Mouse (Mus musculus) cerebellum, postnatal 36 days (tissue): ENCODE measurements around the gene Ccdc14.
"Not testable (repeated sequence)": the region's sequence is repeated elsewhere in the genome, so short reads cannot be mapped to it uniquely, and the experiment has no call there.

Experiments
- DNase-seq, 2 experiments: peaks; one replicate each; pipeline ENCODE4 v3.0.0; 2021 to 2022; ENCODE audit warnings: mixed read lengths in 2 of 2

Gene Ccdc14

GRCm38 (mm10) chr16:34725156-34725555 is 34.7 kb downstream of the Ccdc14 start:
- no peak for DNase-seq

- DNase-seq = not testable (repeated sequence)
These were observed 38.2 kb downstream of the Ccdc14 start for GRCm38 (mm10) chr16:34728610-34729009.

GRCm38 (mm10) chr16:34729371-34729770 is 39.0 kb downstream of the Ccdc14 start:
- DNase-seq = no peak

GRCm38 (mm10) chr16:34738656-34739233 is 48.3 kb downstream of the Ccdc14 start:
- DNase-seq = no peak

GRCm38 (mm10) chr16:34742930-34743329 is 52.5 kb downstream of the Ccdc14 start:
- no peak for DNase-seq

GRCm38 (mm10) chr16:34745065-34745585 is 54.7 kb downstream of the Ccdc14 start, which contains the start of gene Mylk:
Mylk (plus strand) TSS chr16:34745210.
- peak; percentile 60 to 73 for DNase-seq

- DNase-seq = no peak
These were observed 57.8 kb downstream of the Ccdc14 start for GRCm38 (mm10) chr16:34748081-34748720.

- DNase-seq = no peak
These were observed 59.1 kb downstream of the Ccdc14 start for GRCm38 (mm10) chr16:34749536-34749935.

- DNase-seq = no peak
These were observed 61.6 kb downstream of the Ccdc14 start for GRCm38 (mm10) chr16:34752026-34752425.

- DNase-seq = no peak
These were observed 62.6 kb downstream of the Ccdc14 start for GRCm38 (mm10) chr16:34752977-34753376.

- no peak for DNase-seq
These were observed 66.6 kb downstream of the Ccdc14 start for GRCm38 (mm10) chr16:34756991-34757390.

- DNase-seq = no peak
These were observed 67.8 kb downstream of the Ccdc14 start for GRCm38 (mm10) chr16:34758205-34758604.

- no peak for DNase-seq
These were observed 73.7 kb downstream of the Ccdc14 start for GRCm38 (mm10) chr16:34763959-34764591.

- no peak for DNase-seq
These were observed 75.2 kb downstream of the Ccdc14 start for GRCm38 (mm10) chr16:34765666-34766065.

- no peak for DNase-seq
These were observed 75.8 kb downstream of the Ccdc14 start for GRCm38 (mm10) chr16:34766193-34766592.

- DNase-seq = no peak
These were observed 77.0 kb downstream of the Ccdc14 start for GRCm38 (mm10) chr16:34767443-34767842.

- DNase-seq = no peak
These were observed 78.0 kb downstream of the Ccdc14 start for GRCm38 (mm10) chr16:34768436-34768835.

- no peak for DNase-seq
These were observed 79.7 kb downstream of the Ccdc14 start for GRCm38 (mm10) chr16:34770127-34770526.

GRCm38 (mm10) chr16:34772445-34773032 is 82.1 kb downstream of the Ccdc14 start:
- DNase-seq = no peak
